Mouse (Mus musculus) hindbrain, embryonic 15.5 days (tissue): Measurements from ENCODE around the gene 9230112D13Rik. TPM values are rescaled to one million over a fixed set of nuclear protein-coding genes. Genes with fewer than 3 reads are reported as not detected.

Experiments
- ATAC-seq: fragments of 200-750 bp; cut with Nextera tagmentation; 2 replicates; pipeline ENCODE4 v1.8.0; 2017; ENCODE audit warnings: low read depth, moderate number of reproducible peaks, moderate TSS enrichment; ENCODE audit not compliant: low FRiP score
- H3K27ac ChIP-seq: fragments of 300-500 bp; sonication (generic); replicated peaks from 2 replicates; pipeline ENCODE4 v1.5.1; 2015; ENCODE audit warnings: mild to moderate bottlenecking, inconsistent platforms
- H3K27me3 ChIP-seq: fragments of 300-500 bp; sonication (generic); 2 replicates; pipeline ENCODE4 v1.6.1; 2015; ENCODE audit warnings: control low read depth, inconsistent platforms
- H3K36me3 ChIP-seq: fragments of 300-500 bp; sonication (generic); 2 replicates; pipeline ENCODE4 v1.6.1; 2015; ENCODE audit warnings: control low read depth, inconsistent platforms
- H3K4me1 ChIP-seq: fragments of 300-500 bp; sonication (generic); replicated peaks from 2 replicates; pipeline ENCODE4 v1.6.1; 2015; ENCODE audit warnings: control low read depth, inconsistent platforms
- H3K4me2 ChIP-seq: fragments of 300-500 bp; sonication (generic); 2 replicates; pipeline ENCODE4 v1.6.1; 2015; ENCODE audit warnings: moderate library complexity, mild to moderate bottlenecking, inconsistent platforms
- H3K4me3 ChIP-seq: fragments of 300-500 bp; sonication (generic); 2 replicates; pipeline ENCODE4 v1.5.1; 2015; ENCODE audit warnings: mild to moderate bottlenecking, inconsistent platforms
- H3K9ac ChIP-seq: fragments of 300-500 bp; sonication (generic); 2 replicates; pipeline ENCODE4 v1.6.1; 2015; ENCODE audit warnings: inconsistent platforms
- H3K9me3 ChIP-seq: fragments of 300-500 bp; sonication (generic); 2 replicates; pipeline ENCODE4 v1.6.1; 2016; ENCODE audit warnings: control low read depth, inconsistent platforms
- WGBS: fragments of 180-500 bp; shearing (Covaris S2); methylation state at CpG from one replicate; pipeline ENCODE4 v1.1.7; 2015; 5-methylcytosine and 5-hydroxymethylcytosine counted together
- polyA plus RNA-seq: library from polyadenylated mRNA; unstranded; fragments of >200 nt; fragmentation: Nextera tagmentation; extraction: Ambion mirVana; gene quantifications from 2 replicates; pipeline ENCODE4 v1.2.1, GENCODE M21; 2015

9230112D13Rik gene
- polyA plus RNA-seq, 1 experiment from 2014 or later, result not detected

- 91% methylated on average over 9 of the region's 9 CpGs for WGBS
- no peaks in the 10 kb centered on the region for H3K4me1 ChIP-seq
- H3K9me3 ChIP-seq, result no peaks in the 10 kb centered on the region
- no peak overlapping the region for H3K27ac ChIP-seq
- no peaks in the 10 kb centered on the region for H3K36me3 ChIP-seq
- H3K4me3 ChIP-seq, result no peak overlapping the region
- H3K27me3 ChIP-seq, result no peaks in the 10 kb centered on the region
- no peak for ATAC-seq
- no peak overlapping the region for H3K9ac ChIP-seq
- H3K4me2 ChIP-seq, result no peak overlapping the region
Measured at GRCm38 (mm10) chr14:34558947-34559346, 36.3 kb upstream of the 9230112D13Rik start.

- 60% methylated on average over 13 of the region's 13 CpGs for WGBS
- ATAC-seq, result no peak
- Histone ChIP-seq H3K36me3 (no peaks in the 10 kb centered on the region), H3K4me3 (no peak overlapping the region), H3K27me3 (no peaks in the 10 kb centered on the region), H3K4me1 (no peaks in the 10 kb centered on the region), H3K9me3 (no peaks in the 10 kb centered on the region), H3K9ac (no peak overlapping the region), H3K4me2 (no peak overlapping the region), H3K27ac (no peak overlapping the region)
Measured at GRCm38 (mm10) chr14:34555211-34555610, 32.6 kb upstream of the 9230112D13Rik start.

GRCm38 (mm10) chr14:34554047-34554446 is 31.4 kb upstream of the 9230112D13Rik start:
- Histone ChIP-seq H3K4me1 (no peaks in the 10 kb centered on the region), H3K9ac (no peak overlapping the region), H3K27me3 (no peaks in the 10 kb centered on the region), H3K9me3 (no peaks in the 10 kb centered on the region), H3K27ac (no peak overlapping the region), H3K36me3 (no peaks in the 10 kb centered on the region), H3K4me2 (no peak overlapping the region), H3K4me3 (no peak overlapping the region)
- ATAC-seq, result no peak
- 77% methylated on average over 3 of the region's 3 CpGs for WGBS

GRCm38 (mm10) chr14:34553470-34553869 is 30.9 kb upstream of the 9230112D13Rik start:
- ATAC-seq, result no peak
- 90% methylated on average over 6 of the region's 6 CpGs for WGBS
- H3K4me3 ChIP-seq, result no peak overlapping the region
- no peaks in the 10 kb centered on the region for H3K36me3 ChIP-seq
- H3K9ac ChIP-seq, result no peak overlapping the region
- no peaks in the 10 kb centered on the region for H3K27me3 ChIP-seq
- 0 out of 2 replicates have a peak, but pooled peaks cover under 1% of the 10 kb centered on the region for H3K4me1 ChIP-seq
- H3K9me3 ChIP-seq, result no peaks in the 10 kb centered on the region
- no peak overlapping the region for H3K4me2 ChIP-seq
- no peak overlapping the region for H3K27ac ChIP-seq

- Histone ChIP-seq H3K27me3 (no peaks in the 10 kb centered on the region), H3K4me3 (no peak overlapping the region), H3K4me2 (no peak overlapping the region), H3K9me3 (no peaks in the 10 kb centered on the region), H3K4me1 (peaks cover 9% of the 10 kb centered on the region), H3K36me3 (no peaks in the 10 kb centered on the region), H3K9ac (no peak overlapping the region), H3K27ac (no peak overlapping the region)
- WGBS, result 92% methylated on average over 5 of the region's 5 CpGs
- no peak for ATAC-seq
Measured at GRCm38 (mm10) chr14:34552226-34552625, 29.6 kb upstream of the 9230112D13Rik start.

- Histone ChIP-seq H3K36me3 (no peaks in the 10 kb centered on the region), H3K27ac (peak overlapping the region; percentile 84), H3K4me1 (peaks cover 9% of the 10 kb centered on the region), H3K9me3 (no peaks in the 10 kb centered on the region), H3K4me3 (peak overlapping the region; percentile 64), H3K27me3 (no peaks in the 10 kb centered on the region), H3K4me2 (peak overlapping the region; percentile 80), H3K9ac (peak overlapping the region; percentile 68)
- under 1% methylated on average over 54 of the region's 55 CpGs for WGBS
- ATAC-seq, result peak; percentile 97
Measured at GRCm38 (mm10) chr14:34549004-34549671, 26.5 kb upstream of the 9230112D13Rik start.

GRCm38 (mm10) chr14:34548391-34549001 is 25.9 kb upstream of the 9230112D13Rik start:
- Histone ChIP-seq H3K9me3 (no peaks in the 10 kb centered on the region), H3K4me1 (peaks cover 9% of the 10 kb centered on the region), H3K4me3 (peak overlapping the region; percentile 64), H3K9ac (peak overlapping the region; percentile 68), H3K27ac (peak overlapping the region; percentile 84), H3K4me2 (peak overlapping the region; percentile 80), H3K27me3 (no peaks in the 10 kb centered on the region), H3K36me3 (no peaks in the 10 kb centered on the region)
- WGBS, result under 1% methylated on average over 27 of the region's 27 CpGs
- peak; percentile 66 for ATAC-seq

GRCm38 (mm10) chr14:34544545-34544944 is 21.9 kb upstream of the 9230112D13Rik start:
- no peak for ATAC-seq
- no peak overlapping the region for H3K27ac ChIP-seq
- peaks cover 9% of the 10 kb centered on the region for H3K4me1 ChIP-seq
- H3K4me3 ChIP-seq, result no peak overlapping the region
- no peaks in the 10 kb centered on the region for H3K27me3 ChIP-seq
- WGBS, result 87% methylated on average over 2 of the region's 2 CpGs
- no peaks in the 10 kb centered on the region for H3K36me3 ChIP-seq
- H3K4me2 ChIP-seq, result no peak overlapping the region
- no peak overlapping the region for H3K9ac ChIP-seq
- no peaks in the 10 kb centered on the region for H3K9me3 ChIP-seq

- ATAC-seq, result no peak
- Histone ChIP-seq H3K4me1 (peaks cover 9% of the 10 kb centered on the region), H3K9ac (no peak overlapping the region), H3K36me3 (no peaks in the 10 kb centered on the region), H3K4me2 (no peak overlapping the region), H3K27me3 (no peaks in the 10 kb centered on the region), H3K4me3 (no peak overlapping the region), H3K9me3 (no peaks in the 10 kb centered on the region), H3K27ac (no peak overlapping the region)
- WGBS, result 89% methylated on average over 6 of the region's 6 CpGs
Measured at GRCm38 (mm10) chr14:34544001-34544400, 21.4 kb upstream of the 9230112D13Rik start.

- WGBS, result 79% methylated on average over 6 of the region's 6 CpGs
- Histone ChIP-seq H3K9me3 (no peaks in the 10 kb centered on the region), H3K4me2 (no peak overlapping the region), H3K27ac (no peak overlapping the region), H3K4me3 (no peak overlapping the region), H3K9ac (no peak overlapping the region), H3K27me3 (no peaks in the 10 kb centered on the region), H3K36me3 (no peaks in the 10 kb centered on the region), H3K4me1 (peaks cover 9% of the 10 kb centered on the region)
- ATAC-seq, result no peak
Measured at GRCm38 (mm10) chr14:34543596-34543995, 21.0 kb upstream of the 9230112D13Rik start.

GRCm38 (mm10) chr14:34541896-34542295 is 19.3 kb upstream of the 9230112D13Rik start:
- no peak for ATAC-seq
- Histone ChIP-seq H3K4me2 (no peak overlapping the region), H3K36me3 (no peaks in the 10 kb centered on the region), H3K4me1 (no peaks in the 10 kb centered on the region), H3K4me3 (no peak overlapping the region), H3K9me3 (no peaks in the 10 kb centered on the region), H3K9ac (no peak overlapping the region), H3K27ac (no peak overlapping the region), H3K27me3 (no peaks in the 10 kb centered on the region)
- WGBS, result 75% methylated on average over 5 of the region's 5 CpGs

- 13% methylated on average over 17 of the region's 17 CpGs for WGBS
- Histone ChIP-seq H3K27ac (no peak overlapping the region), H3K4me3 (no peak overlapping the region), H3K9ac (no peak overlapping the region), H3K36me3 (no peaks in the 10 kb centered on the region), H3K27me3 (no peaks in the 10 kb centered on the region), H3K4me2 (no peak overlapping the region), H3K4me1 (no peaks in the 10 kb centered on the region), H3K9me3 (no peaks in the 10 kb centered on the region)
- ATAC-seq, result no peak
Measured at GRCm38 (mm10) chr14:34540685-34541162, 18.1 kb upstream of the 9230112D13Rik start.
